Mouse (Mus musculus) natural killer cell, adult 2 months (primary cell): ENCODE data around the gene Tmem206.

Source experiments
- DNase-seq, 2 experiments: peaks; one replicate each; pipeline ENCODE4 v3.0.0; 2022; ENCODE audit warnings: low spot score in 2 of 2

The Tmem206 gene

GRCm38 (mm10) chr1:191350355-191350754, 24.6 kb downstream of the Tmem206 start:
- DNase-seq: no peak

GRCm38 (mm10) chr1:191352786-191353488, 27.2 kb downstream of the Tmem206 start:
- DNase-seq: peak in 1 of 2 experiments; percentile 29

GRCm38 (mm10) chr1:191353836-191354235, 28.1 kb downstream of the Tmem206 start:
- DNase-seq: no peak

- DNase-seq: no peak
Observed at GRCm38 (mm10) chr1:191356936-191357335, 31.2 kb downstream of the Tmem206 start.

GRCm38 (mm10) chr1:191359478-191359877, 33.8 kb downstream of the Tmem206 start:
- no peak for DNase-seq

- DNase-seq: no peak
Observed at GRCm38 (mm10) chr1:191362412-191362811, 36.7 kb downstream of the Tmem206 start.

- DNase-seq: peak; percentile 50 to 56
Observed at GRCm38 (mm10) chr1:191364477-191364876, 38.8 kb downstream of the Tmem206 start.

- DNase-seq: no peak
Observed at GRCm38 (mm10) chr1:191368193-191368592, 42.5 kb downstream of the Tmem206 start.

- no peak for DNase-seq
Observed at GRCm38 (mm10) chr1:191369140-191369539, 43.4 kb downstream of the Tmem206 start.

GRCm38 (mm10) chr1:191374993-191375643, 49.4 kb downstream of the Tmem206 start:
- no peak for DNase-seq

GRCm38 (mm10) chr1:191375644-191375998, 49.9 kb downstream of the Tmem206 start:
- no peak for DNase-seq

GRCm38 (mm10) chr1:191378080-191378479, 52.4 kb downstream of the Tmem206 start:
- DNase-seq: no peak

- no peak for DNase-seq
Observed at GRCm38 (mm10) chr1:191380843-191381242, 55.1 kb downstream of the Tmem206 start.

GRCm38 (mm10) chr1:191381955-191382736, 56.4 kb downstream of the Tmem206 start:
- peak in 1 of 2 experiments; percentile 26 for DNase-seq

- DNase-seq: no peak
Observed at GRCm38 (mm10) chr1:191384786-191385430, 59.2 kb downstream of the Tmem206 start.

GRCm38 (mm10) chr1:191391311-191391710, 65.6 kb downstream of the Tmem206 start:
- peak; percentile 42 to 63 for DNase-seq

- DNase-seq: no peak
Observed at GRCm38 (mm10) chr1:191393536-191393935, 67.8 kb downstream of the Tmem206 start.

- DNase-seq: no peak
Observed at GRCm38 (mm10) chr1:191394126-191394525, 68.4 kb downstream of the Tmem206 start.

- DNase-seq: no peak
Observed at GRCm38 (mm10) chr1:191395200-191395599, 69.5 kb downstream of the Tmem206 start.

- DNase-seq: peak; percentile 49 to 65
Observed at GRCm38 (mm10) chr1:191395871-191396433, 70.2 kb downstream of the Tmem206 start.

GRCm38 (mm10) chr1:191396446-191396845, 70.7 kb downstream of the Tmem206 start:
- DNase-seq: no peak
